Mouse (Mus musculus) lung, embryonic 15.5 days (tissue): Measurements from ENCODE around the gene Keap1. TPM values are rescaled to one million over a fixed set of nuclear protein-coding genes. Genes with fewer than 3 reads are reported as not detected.
"Not testable (repeated sequence)": the region's sequence is repeated elsewhere in the genome, so short reads cannot be mapped to it uniquely, and the experiment has no call there.

Source experiments
- ATAC-seq: fragments of 200-750 bp; cut with Nextera tagmentation; 2 replicates; pipeline ENCODE4 v1.8.0; 2017; ENCODE audit warnings: moderate number of reproducible peaks, borderline replicate concordance; ENCODE audit not compliant: low FRiP score, low TSS enrichment; ENCODE audit errors: extremely low read depth
- H3K27ac ChIP-seq: fragments of 300-500 bp; sonication (generic); 2 replicates; pipeline ENCODE4 v1.5.1; 2015; ENCODE audit warnings: moderate library complexity, mild to moderate bottlenecking, inconsistent platforms
- H3K27me3 ChIP-seq: fragments of 300-500 bp; sonication (generic); 2 replicates; pipeline ENCODE4 v1.6.1; 2015; ENCODE audit warnings: inconsistent platforms
- H3K36me3 ChIP-seq: fragments of 300-500 bp; sonication (generic); 2 replicates; pipeline ENCODE4 v1.6.1; 2015; ENCODE audit warnings: inconsistent platforms
- H3K4me1 ChIP-seq: fragments of 300-500 bp; sonication (generic); 2 replicates; pipeline ENCODE4 v1.6.1; 2015; ENCODE audit warnings: inconsistent platforms
- H3K4me2 ChIP-seq: fragments of 300-500 bp; sonication (generic); 2 replicates; pipeline ENCODE4 v1.6.1; 2015; ENCODE audit warnings: inconsistent platforms, mild to moderate bottlenecking, moderate library complexity
- H3K4me3 ChIP-seq: fragments of 300-500 bp; sonication (generic); 2 replicates; pipeline ENCODE4 v1.5.1; 2015; ENCODE audit warnings: mild to moderate bottlenecking, inconsistent platforms
- H3K9ac ChIP-seq: fragments of 300-500 bp; sonication (generic); 2 replicates; pipeline ENCODE4 v1.6.1; 2015; ENCODE audit warnings: inconsistent platforms
- H3K9me3 ChIP-seq: fragments of 300-500 bp; sonication (generic); 2 replicates; pipeline ENCODE4 v1.6.1; 2016; ENCODE audit warnings: inconsistent platforms
- WGBS: fragments of 180-500 bp; shearing (Covaris S2); methylation state at CpG from one replicate; pipeline ENCODE4 v1.1.7; 2015; 5-methylcytosine and 5-hydroxymethylcytosine counted together
- polyA plus RNA-seq: library from polyadenylated mRNA; unstranded; fragments of >200 nt; fragmentation: Nextera tagmentation; extraction: Ambion mirVana; gene quantifications from 2 replicates; pipeline ENCODE4 v1.2.1, GENCODE M21; 2015

The Keap1 gene
- polyA plus RNA-seq, 1 experiment from 2014 or later = 68.3 TPM

DNA sequence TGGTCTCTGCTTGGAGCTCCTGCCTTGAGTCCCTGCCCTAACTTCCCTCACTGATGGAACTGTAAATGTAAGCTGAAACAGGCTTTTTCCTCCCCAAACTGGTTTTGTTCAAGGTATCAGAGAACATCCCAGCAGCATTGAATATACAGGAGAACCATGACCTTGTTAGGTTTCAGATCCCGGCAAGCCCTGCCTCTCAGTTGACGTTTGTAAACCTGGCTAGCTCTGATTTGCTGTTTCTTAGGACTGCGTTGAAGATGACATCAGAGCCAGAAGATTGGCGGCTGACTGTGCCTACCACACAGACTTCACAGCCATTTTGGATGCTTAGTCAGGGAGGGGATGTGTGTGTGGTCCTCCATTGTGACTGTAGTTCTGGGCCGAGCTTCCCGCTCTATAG is 15.3 kb downstream of the Keap1 start:
- no peak overlapping the region for H3K9ac ChIP-seq
- peaks cover 19% of the 10 kb centered on the region for H3K4me1 ChIP-seq
- H3K27me3 ChIP-seq = peaks cover 3% of the 10 kb centered on the region; the same call in 1 of the 2 replicates
- no peak overlapping the region for H3K4me3 ChIP-seq
- H3K36me3 ChIP-seq = 0 out of 2 replicates have a peak, but pooled peaks cover under 1% of the 10 kb centered on the region
- no peak overlapping the region for H3K4me2 ChIP-seq
- H3K9me3 ChIP-seq = peaks cover 3% of the 10 kb centered on the region; the same call in 1 of the 2 replicates
- no peak for ATAC-seq
- H3K27ac ChIP-seq = no peak overlapping the region
- WGBS = 88% methylated on average over 6 of the region's 6 CpGs

GRCm38 (mm10) chr9:21223490-21223889 is 15.7 kb downstream of the Keap1 start:
- H3K4me2 ChIP-seq, H3K4me3 ChIP-seq, ATAC-seq, H3K9ac ChIP-seq, H3K27me3 ChIP-seq, H3K27ac ChIP-seq, H3K9me3 ChIP-seq, H3K36me3 ChIP-seq: not testable (repeated sequence)
- 89% methylated on average over 2 of the region's 2 CpGs for WGBS
- peaks cover 19% of the 10 kb centered on the region for H3K4me1 ChIP-seq

- Histone ChIP-seq H3K9me3 (peaks cover 3% of the 10 kb centered on the region; the same call in 1 of the 2 replicates), H3K4me1 (peaks cover 9% of the 10 kb centered on the region), H3K27ac (no peak overlapping the region), H3K27me3 (peaks cover 3% of the 10 kb centered on the region; the same call in 1 of the 2 replicates), H3K9ac (no peak overlapping the region), H3K4me3 (no peak overlapping the region), H3K36me3 (no peaks in the 10 kb centered on the region), H3K4me2 (peak overlapping the region; percentile 51; the same call in 1 of the 2 replicates)
- WGBS = 15% methylated on average over 7 of the region's 7 CpGs
- ATAC-seq = no peak
Measured at GRCm38 (mm10) chr9:21221383-21221929, 17.7 kb downstream of the Keap1 start.

- Histone ChIP-seq H3K4me2 (peak overlapping the region; percentile 51), H3K4me1 (peaks cover 10% of the 10 kb centered on the region), H3K4me3 (peak overlapping the region; percentile 27), H3K36me3 (no peaks in the 10 kb centered on the region), H3K9ac (0 out of 2 replicates have a peak overlapping the region, but pooled peaks have one; percentile 13), H3K9me3 (peaks cover 3% of the 10 kb centered on the region; the same call in 1 of the 2 replicates), H3K27ac (no peak overlapping the region), H3K27me3 (peaks cover 2% of the 10 kb centered on the region; the same call in 1 of the 2 replicates)
- WGBS = 12% methylated on average over 21 of the region's 21 CpGs
- ATAC-seq = peak; percentile 89
Measured at GRCm38 (mm10) chr9:21220490-21221382, 18.4 kb downstream of the Keap1 start.

DNA sequence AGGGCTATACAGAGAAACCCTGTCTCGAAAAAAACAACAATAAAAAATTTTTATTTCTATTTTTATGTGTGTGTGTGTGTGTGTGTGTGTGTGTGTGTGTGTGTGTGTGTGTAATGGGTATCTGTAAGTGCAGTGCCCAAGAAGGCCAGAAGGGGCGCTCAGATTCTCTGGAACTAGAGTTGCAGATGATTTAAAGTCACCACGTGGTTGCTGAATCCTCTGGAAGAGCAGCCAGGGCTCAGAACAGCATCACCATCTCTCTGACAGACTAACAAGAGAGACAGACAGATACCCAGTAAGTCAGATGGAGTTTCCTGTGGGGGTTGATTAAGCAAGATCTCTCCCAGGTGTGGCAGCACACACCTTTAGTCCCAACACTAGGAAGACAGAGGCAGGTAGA is 19.3 kb downstream of the Keap1 start:
- peaks cover 3% of the 10 kb centered on the region; the same call in 1 of the 2 replicates for H3K9me3 ChIP-seq
- H3K27me3 ChIP-seq = no peaks in the 10 kb centered on the region
- H3K4me2 ChIP-seq = no peak overlapping the region
- H3K9ac ChIP-seq = no peak overlapping the region
- no peak overlapping the region for H3K4me3 ChIP-seq
- 47% methylated on average over 3 of the region's 3 CpGs for WGBS
- H3K27ac ChIP-seq = no peak overlapping the region
- no peak for ATAC-seq
- H3K4me1 ChIP-seq = peaks cover 10% of the 10 kb centered on the region
- H3K36me3 ChIP-seq = no peaks in the 10 kb centered on the region

DNA sequence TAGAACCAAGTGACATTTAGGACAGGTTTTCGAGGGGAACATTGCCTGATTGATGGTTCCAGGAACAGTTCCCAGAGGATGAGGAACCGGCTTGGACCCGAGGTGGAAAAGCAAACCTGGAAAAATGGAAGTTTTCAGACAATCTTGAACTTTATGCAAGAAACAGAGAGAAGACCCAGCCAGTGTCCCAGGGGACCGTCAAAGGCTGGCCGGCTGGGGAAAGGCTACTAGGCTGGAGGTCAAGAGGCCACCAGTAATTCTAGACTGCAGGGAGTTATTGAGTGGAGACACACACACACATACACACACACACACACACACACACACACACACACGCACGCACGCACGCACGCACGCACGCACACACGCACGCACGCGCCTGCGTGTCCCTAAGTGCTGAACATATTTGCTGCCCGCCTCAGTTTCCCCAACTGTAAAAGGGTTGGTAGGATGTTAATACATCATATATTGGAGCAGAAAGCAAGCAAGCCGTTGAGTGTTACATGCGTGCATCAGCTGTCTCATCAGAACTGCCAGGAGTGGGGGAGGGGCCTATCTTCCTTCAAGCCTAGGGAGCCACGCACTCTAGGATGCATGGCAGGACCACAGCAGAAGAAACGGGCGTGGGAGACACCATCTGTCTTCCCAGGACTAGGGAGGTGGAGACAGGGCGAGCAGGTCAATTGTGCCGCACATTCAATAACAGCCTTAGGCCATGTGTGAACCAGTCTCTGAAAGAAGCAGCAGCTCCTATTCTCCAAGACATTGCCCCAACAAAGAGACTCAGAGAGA is 22.9 kb downstream of the Keap1 start:
- Histone ChIP-seq H3K4me1 (peaks cover 8% of the 10 kb centered on the region), H3K4me3 (no peak overlapping the region), H3K9me3 (no peaks in the 10 kb centered on the region), H3K27ac (no peak overlapping the region), H3K9ac (no peak overlapping the region), H3K4me2 (no peak overlapping the region), H3K27me3 (no peaks in the 10 kb centered on the region), H3K36me3 (0 out of 2 replicates have a peak, but pooled peaks cover 3% of the 10 kb centered on the region)
- ATAC-seq = no peak
- 63% methylated on average over 25 of the region's 25 CpGs for WGBS

- Histone ChIP-seq H3K4me3 (no peak overlapping the region), H3K4me2 (no peak overlapping the region), H3K9me3 (no peaks in the 10 kb centered on the region), H3K9ac (no peak overlapping the region), H3K27ac (no peak overlapping the region), H3K36me3 (0 out of 2 replicates have a peak, but pooled peaks cover 3% of the 10 kb centered on the region), H3K27me3 (no peaks in the 10 kb centered on the region), H3K4me1 (0 out of 2 replicates have a peak, but pooled peaks cover 2% of the 10 kb centered on the region)
- no peak for ATAC-seq
- WGBS = 37% methylated on average over 7 of the region's 7 CpGs
Measured at GRCm38 (mm10) chr9:21213617-21214190, 25.5 kb downstream of the Keap1 start.

DNA sequence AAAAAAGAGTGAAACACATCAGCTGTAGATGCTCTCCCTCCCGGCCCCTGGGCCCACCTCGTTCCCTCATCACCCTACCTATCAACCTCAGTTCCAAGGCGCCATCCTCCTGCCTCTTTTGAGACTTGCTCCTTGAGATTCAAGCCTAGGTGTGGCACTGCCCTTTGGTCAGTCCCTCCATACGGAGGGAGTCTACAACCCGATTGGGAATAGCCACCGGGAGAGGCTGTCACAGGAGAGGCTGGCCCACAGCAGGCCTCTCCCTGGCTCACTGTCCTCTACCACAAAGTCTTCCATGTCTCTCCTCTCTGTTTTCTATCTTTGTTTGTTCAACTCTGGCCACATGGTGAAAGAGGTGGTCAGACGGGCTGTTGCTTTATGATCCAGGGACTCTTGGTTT is 27.5 kb downstream of the Keap1 start:
- no peak overlapping the region for H3K4me2 ChIP-seq
- 0 out of 2 replicates have a peak, but pooled peaks cover 3% of the 10 kb centered on the region for H3K36me3 ChIP-seq
- 76% methylated on average over 7 of the region's 7 CpGs for WGBS
- no peaks in the 10 kb centered on the region for H3K9me3 ChIP-seq
- H3K4me3 ChIP-seq = no peak overlapping the region
- H3K9ac ChIP-seq = no peak overlapping the region
- H3K4me1 ChIP-seq = 0 out of 2 replicates have a peak, but pooled peaks cover 2% of the 10 kb centered on the region
- H3K27ac ChIP-seq = no peak overlapping the region
- no peak for ATAC-seq
- no peaks in the 10 kb centered on the region for H3K27me3 ChIP-seq

- no peak overlapping the region for H3K27ac ChIP-seq
- H3K4me2 ChIP-seq = no peak overlapping the region
- H3K4me3 ChIP-seq = no peak overlapping the region
- no peaks in the 10 kb centered on the region for H3K4me1 ChIP-seq
- no peak overlapping the region for H3K9ac ChIP-seq
- H3K36me3 ChIP-seq = 0 out of 2 replicates have a peak, but pooled peaks cover 3% of the 10 kb centered on the region
- H3K27me3 ChIP-seq = no peaks in the 10 kb centered on the region
- 80% methylated on average over 6 of the region's 6 CpGs for WGBS
- H3K9me3 ChIP-seq = no peaks in the 10 kb centered on the region
- no peak for ATAC-seq
Measured at GRCm38 (mm10) chr9:21210821-21211220, 28.3 kb downstream of the Keap1 start.

- 68% methylated on average over 2 of the region's 2 CpGs for WGBS
- Histone ChIP-seq H3K27ac (no peak overlapping the region), H3K9ac (no peak overlapping the region), H3K4me2 (no peak overlapping the region), H3K36me3 (0 out of 2 replicates have a peak, but pooled peaks cover 3% of the 10 kb centered on the region), H3K9me3 (no peaks in the 10 kb centered on the region), H3K27me3 (no peaks in the 10 kb centered on the region), H3K4me3 (no peak overlapping the region), H3K4me1 (peaks cover 3% of the 10 kb centered on the region; the same call in 1 of the 2 replicates)
- no peak for ATAC-seq
Measured at GRCm38 (mm10) chr9:21208626-21209025, 30.5 kb downstream of the Keap1 start.

- no peaks in the 10 kb centered on the region for H3K27me3 ChIP-seq
- H3K4me2 ChIP-seq = no peak overlapping the region
- no peak for ATAC-seq
- H3K9ac ChIP-seq = no peak overlapping the region
- WGBS = 86% methylated on average over 6 of the region's 6 CpGs
- no peak overlapping the region for H3K4me3 ChIP-seq
- H3K36me3 ChIP-seq = 0 out of 2 replicates have a peak, but pooled peaks cover 3% of the 10 kb centered on the region
- peaks cover 3% of the 10 kb centered on the region; the same call in 1 of the 2 replicates for H3K4me1 ChIP-seq
- no peaks in the 10 kb centered on the region for H3K9me3 ChIP-seq
- no peak overlapping the region for H3K27ac ChIP-seq
Measured at GRCm38 (mm10) chr9:21206848-21207247, 32.3 kb downstream of the Keap1 start.
